7 mouse cellular contexts compared by ENCODE assay signal in the genomic region with DNA sequence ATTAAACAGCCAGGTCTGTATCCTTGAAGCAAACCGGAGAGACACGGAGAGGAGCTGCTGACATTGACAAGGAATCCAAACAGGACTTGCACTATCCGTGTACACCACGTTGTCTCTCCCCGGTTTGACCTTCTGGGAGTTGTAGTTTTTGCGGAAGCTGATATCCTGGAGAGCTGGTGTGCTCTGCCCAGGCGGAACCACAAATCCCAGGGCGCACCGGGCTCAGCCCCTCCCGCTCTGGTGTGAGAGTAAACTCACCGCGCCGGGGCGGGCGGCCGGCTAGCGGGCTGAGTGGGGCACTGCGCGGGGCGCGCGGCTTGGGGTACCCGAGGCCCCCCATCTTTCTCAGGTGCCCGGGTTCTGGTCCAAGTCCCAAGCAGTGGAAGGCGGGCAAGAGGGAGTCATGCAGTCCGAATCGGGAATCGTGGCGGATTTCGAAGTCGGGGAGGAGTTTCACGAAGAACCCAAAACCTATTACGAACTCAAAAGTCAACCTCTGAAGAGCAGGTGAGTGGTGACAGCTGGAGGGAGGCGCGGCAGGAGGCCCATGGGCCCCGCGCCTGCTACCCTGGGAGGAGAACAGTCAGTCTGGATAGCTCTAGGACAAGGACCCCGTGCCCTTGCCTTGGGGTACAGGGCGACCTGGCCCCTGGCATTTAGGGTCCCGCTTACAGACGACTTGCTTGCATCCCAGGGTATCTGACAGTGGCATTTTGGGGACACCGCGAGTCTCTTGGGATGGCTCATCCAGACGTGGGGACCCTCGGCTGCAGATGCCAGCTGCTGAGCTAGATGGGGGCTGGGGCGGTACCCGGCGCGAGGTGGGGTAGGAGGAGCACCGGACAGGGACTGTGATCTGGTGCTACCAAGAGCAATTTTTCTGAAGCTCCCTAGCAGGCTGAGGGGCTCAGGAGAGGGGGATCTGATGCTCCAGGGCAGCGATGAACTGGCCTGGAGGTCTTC. TPM values are rescaled to one million over a fixed set of nuclear protein-coding genes. Genes with fewer than 3 reads are reported as not detected.
DNase-seq lines count a peak whose midpoint lies in the region; ATAC-seq lines count a peak whose summit lies in the region.

Mitf (plus strand) TSS at position 272 of the 963 bp plus-strand sequence.

- no peaks in the 10 kb centered on the region for H3K27me3 ChIP-seq in intestine, embryonic 16.5 days (replicated peaks; ENCODE audit: control insufficient read depth, insufficient read depth, low read length)
- H3K27me3 ChIP-seq in midbrain, embryonic 11.5 days (ENCODE audit: control insufficient read depth, insufficient read depth, low read length), result no peaks in the 10 kb centered on the region; the same call in 1 of the 2 replicates

- H3K9me3 ChIP-seq in intestine, embryonic 16.5 days (ENCODE audit: control insufficient read depth, low read length), result no peaks in the 10 kb centered on the region
- no peaks in the 10 kb centered on the region for H3K9me3 ChIP-seq in midbrain, embryonic 11.5 days (ENCODE audit: control insufficient read depth, low read length)

- peak within 1 kb of the TSS; percentile 99 for H3K4me2 ChIP-seq in intestine, embryonic 16.5 days (ENCODE audit: low read depth, low read length)
- peak within 1 kb of the TSS; percentile 99 for H3K4me2 ChIP-seq in midbrain, embryonic 11.5 days

- H3K27ac ChIP-seq in intestine, embryonic 16.5 days (ENCODE audit: low read length), result no peak within 1 kb of the TSS
- H3K27ac ChIP-seq in midbrain, embryonic 11.5 days (ENCODE audit: low read depth, low read length), result no peak within 1 kb of the TSS

- intact Hi-C loops in left cerebral cortex, postnatal 36 days (cut with DNase I), result no loop called here

- under 1% methylated on average over 51 of the region's 51 CpGs for WGBS in intestine, embryonic 16.5 days
- WGBS in midbrain, embryonic 11.5 days, result under 1% methylated on average over 51 of the region's 51 CpGs

- no peaks in the 10 kb centered on the region for H3K36me3 ChIP-seq in intestine, embryonic 16.5 days (ENCODE audit: control insufficient read depth, insufficient read depth, low read length)
- no peaks in the 10 kb centered on the region for H3K36me3 ChIP-seq in midbrain, embryonic 11.5 days (ENCODE audit: control insufficient read depth, insufficient read depth, low read length)

- H3K4me1 ChIP-seq in intestine, embryonic 16.5 days (ENCODE audit: control insufficient read depth, insufficient read depth, low read length), result peaks cover 4% of the 10 kb centered on the region; the same call in 1 of the 2 replicates
- peaks cover 5% of the 10 kb centered on the region for H3K4me1 ChIP-seq in midbrain, embryonic 11.5 days (ENCODE audit: control insufficient read depth, insufficient read depth, low read length)

- H3K4me3 ChIP-seq in intestine, embryonic 16.5 days (ENCODE audit: low read length), result peak within 1 kb of the TSS; percentile 79
- H3K4me3 ChIP-seq in midbrain, embryonic 11.5 days (ENCODE audit: low read depth, low read length), result peak within 1 kb of the TSS; percentile 67

- H3K9ac ChIP-seq in intestine, embryonic 16.5 days (ENCODE audit: low read depth, low read length), result peak within 1 kb of the TSS; percentile 76
- peak within 1 kb of the TSS; percentile 65 for H3K9ac ChIP-seq in midbrain, embryonic 11.5 days (ENCODE audit: low read length)

- peak; percentile 100 for ATAC-seq in intestine, embryonic 16.5 days
- ATAC-seq in midbrain, embryonic 11.5 days (ENCODE audit: low FRiP score), result peak; percentile 99

- DNase-seq in adrenal gland, adult 8-10 months, result peak; percentile 92
- peak; percentile 91 for DNase-seq in embryo, embryonic 9.5 days (ENCODE audit: extremely low spot score)
- DNase-seq in gastrocnemius, postnatal 4 days (ENCODE audit: low spot score in 2 of 2), result peak; percentile 83 to 90
- DNase-seq in left cerebral cortex, postnatal 36 days (ENCODE audit: low spot score in 2 of 2), result peak; percentile 91
- peak; percentile 99 for DNase-seq in midbrain, embryonic 11.5 days (ENCODE audit: low spot score, missing footprints)
- peak; percentile 93 for DNase-seq in skeletal muscle tissue, adult 2 months (ENCODE audit: low read depth, low spot score)

RNA-seq across cellular contexts. Expression of gene Mitf, which starts in this region (rescaled TPM):
- total RNA-seq in adrenal gland, adult 8-10 months (2022), result 10 to 100 TPM in 2 of 4 experiments, 1 to 10 TPM in 2; 8.5 to 11.0 (median 9.9) TPM
- 1 to 10 TPM; 6.6 to 7.3 TPM for total RNA-seq in gastrocnemius, postnatal 4 days (2021)
- polyA plus RNA-seq in intestine, embryonic 16.5 days (2015; fragmentation: Nextera tagmentation; extraction: Ambion mirVana), result 1.2 TPM in 2 replicates
- total RNA-seq in left cerebral cortex, postnatal 36 days (2021), result 1 to 10 TPM; 6.5 to 8.8 TPM
- 0.30 and 0.72 TPM in 2 replicates for polyA plus RNA-seq in midbrain, embryonic 11.5 days (2014; fragmentation: Nextera tagmentation; extraction: Ambion mirVana)

Comparison
In these comparisons a context has a peak if more than half of its experiments do, and no peak if none do; other contexts are left out.
1. Peak in DNase-seq, ATAC-seq, H3K4me3 ChIP-seq, H3K9ac ChIP-seq and H3K4me2 ChIP-seq in midbrain, embryonic 11.5 days; RNA of the gene not detected or under 1 TPM.